Mouse (Mus musculus) lung, postnatal 14 days (tissue): ENCODE data around the gene Hdhd5.

Experiments
- DNase-seq: peaks from one replicate; pipeline ENCODE4 v3.0.0; 2021

The Hdhd5 gene

DNA sequence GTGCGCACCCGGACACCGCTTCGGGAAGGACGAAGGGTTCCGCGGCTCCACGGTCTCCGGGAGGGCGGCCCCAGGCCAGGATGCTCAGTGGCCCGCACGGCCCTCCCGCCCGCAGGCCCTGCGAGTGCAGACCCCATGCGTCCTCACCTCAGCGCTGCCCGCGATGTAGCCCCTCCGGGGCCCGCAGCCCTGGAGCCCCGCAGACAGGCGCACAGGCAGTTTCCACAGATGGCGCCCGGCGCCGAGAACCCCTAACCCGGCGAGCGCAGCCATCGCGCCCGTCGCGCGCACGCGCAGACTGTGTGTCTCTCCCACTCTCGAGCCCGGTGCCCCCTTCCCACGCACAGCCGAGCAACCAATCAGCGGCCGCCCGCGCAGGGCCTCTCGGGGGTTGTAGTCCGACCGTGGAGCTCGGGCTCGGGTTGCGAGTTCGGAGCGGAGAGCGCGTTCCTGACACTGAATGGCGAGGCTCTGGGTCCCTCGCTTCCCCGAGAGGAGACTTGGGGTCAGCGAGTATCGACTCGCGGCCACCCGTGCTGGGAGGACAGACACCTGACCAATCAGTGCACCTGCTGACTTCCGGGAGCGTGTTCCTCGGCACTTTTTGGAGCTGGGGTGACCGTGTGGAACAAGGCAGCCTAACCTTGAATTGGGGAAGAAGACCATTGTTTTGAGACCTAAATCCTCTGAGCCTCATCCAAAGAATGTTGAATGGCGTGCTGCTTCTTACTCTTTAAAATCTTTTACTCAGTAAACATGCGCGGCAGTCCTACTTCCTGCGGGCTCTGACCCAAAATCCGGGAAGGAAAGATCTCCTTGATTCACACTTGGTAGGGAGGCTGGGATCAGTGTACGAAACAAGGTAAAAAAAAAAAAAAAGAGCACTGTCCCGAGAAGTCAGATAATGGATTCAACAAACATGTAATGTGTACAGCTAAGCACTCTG, at the start of gene Hdhd5:
TSS of gene Hdhd5 (minus strand) at position 300 of the 946 bp plus-strand sequence.
- peak; percentile 93 for DNase-seq

GRCm38 (mm10) chr6:120580713-120581015, 49.5 kb upstream of the Hdhd5 start:
- DNase-seq, result no peak

DNA sequence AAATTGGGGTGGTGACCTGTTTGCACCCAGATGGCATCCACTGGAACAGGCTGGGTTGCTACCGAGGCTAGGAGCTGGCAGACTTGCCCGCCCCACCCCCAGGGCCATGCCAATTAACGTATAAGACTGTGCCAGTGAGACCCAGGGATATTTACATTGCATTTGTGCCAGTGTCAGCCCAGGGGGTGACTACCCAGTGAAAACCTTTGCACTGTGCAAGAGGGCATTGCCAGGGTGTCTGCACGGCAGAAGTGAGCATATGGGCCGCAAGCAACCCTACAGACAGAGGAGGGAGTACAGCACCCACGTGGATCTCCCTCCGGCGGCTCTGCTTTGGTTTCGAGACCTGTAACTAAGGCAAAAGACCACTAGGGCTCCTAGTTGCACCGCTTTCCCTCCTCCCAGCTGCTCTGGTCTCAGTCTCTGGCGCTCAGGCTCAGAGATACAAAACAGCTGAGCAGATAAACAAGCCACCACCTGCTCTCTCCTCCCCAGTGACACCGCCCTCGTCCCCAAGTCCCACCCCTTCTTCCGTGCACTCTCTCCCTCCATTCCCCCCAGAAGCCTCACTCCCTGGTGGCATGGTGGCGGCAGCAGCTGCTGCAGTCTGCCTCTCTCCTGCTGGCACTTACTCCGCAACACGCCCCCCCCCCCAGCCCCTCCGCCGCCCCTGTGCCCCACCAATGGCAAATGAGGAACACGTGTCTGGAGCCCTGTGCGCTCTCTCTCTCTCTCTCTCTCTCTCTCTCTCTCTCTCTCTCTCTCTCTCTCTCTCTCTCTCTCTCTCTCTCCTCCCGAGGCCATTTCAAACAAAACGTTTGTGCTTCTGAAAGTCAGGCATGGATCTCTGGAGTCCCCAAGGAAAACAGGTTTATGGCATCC, 49.0 kb upstream of the Hdhd5 start:
- DNase-seq, result peak; percentile 23

DNA sequence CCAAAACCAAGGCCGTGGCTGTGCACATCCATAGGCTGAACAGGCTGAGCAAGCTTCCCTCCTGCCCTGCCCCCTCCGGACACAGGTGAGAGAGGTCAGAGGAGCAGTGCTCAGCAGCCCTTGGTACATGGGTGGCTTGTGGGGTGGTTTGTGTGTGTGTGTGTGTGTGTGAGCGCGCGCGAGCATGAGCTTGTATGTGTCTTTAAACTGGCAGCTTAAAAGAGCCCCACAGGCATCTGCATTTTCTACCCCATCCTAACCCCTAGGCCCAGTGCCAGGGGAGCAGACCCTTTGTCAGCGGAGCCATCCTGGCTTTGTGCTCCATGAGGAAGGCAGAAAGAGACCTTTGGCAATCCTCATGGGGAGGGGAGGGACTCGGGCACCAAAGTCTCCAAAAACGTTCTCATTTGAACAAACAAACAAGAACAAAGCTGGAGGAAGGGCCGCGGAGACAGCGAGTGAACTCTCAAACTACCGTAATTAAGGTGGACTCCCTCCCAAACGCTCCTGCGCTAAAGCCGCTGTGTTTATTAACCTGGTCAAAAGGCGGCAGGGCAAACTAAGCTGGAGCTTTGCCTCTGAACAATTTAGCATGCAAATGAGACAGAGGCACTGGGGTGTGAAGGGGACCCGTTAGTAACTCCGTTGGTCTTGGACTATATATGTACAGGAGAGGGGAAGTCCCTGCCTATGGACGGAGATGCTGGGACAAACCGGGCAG, 48.2 kb upstream of the Hdhd5 start:
- no peak for DNase-seq

DNA sequence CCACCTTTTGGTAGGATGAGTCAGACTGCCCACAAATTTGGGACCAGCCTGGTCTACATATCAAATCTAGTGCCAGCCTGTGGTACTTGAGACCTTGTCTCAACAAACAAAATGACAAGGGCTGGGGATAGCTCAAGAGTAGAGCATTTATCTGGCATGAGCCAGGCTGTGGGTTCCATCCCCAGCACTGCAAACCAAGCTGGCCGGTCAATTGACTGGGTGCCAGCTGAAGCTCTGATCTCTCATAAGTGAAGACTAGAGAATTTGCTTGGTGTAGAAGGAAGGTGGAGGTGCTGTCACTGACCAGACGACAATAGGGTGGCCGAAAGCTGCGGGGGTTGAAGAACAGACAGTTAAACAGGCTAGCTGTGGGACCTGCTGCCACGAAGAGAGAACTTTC, 47.4 kb upstream of the Hdhd5 start:
- no peak for DNase-seq

- DNase-seq, result no peak
Observed at GRCm38 (mm10) chr6:120572372-120572771, 41.3 kb upstream of the Hdhd5 start.

GRCm38 (mm10) chr6:120568257-120568656, 37.1 kb upstream of the Hdhd5 start:
- no peak for DNase-seq

GRCm38 (mm10) chr6:120566911-120567909, 36.1 kb upstream of the Hdhd5 start:
- DNase-seq, result peak; percentile 22

GRCm38 (mm10) chr6:120556641-120557040, 25.5 kb upstream of the Hdhd5 start:
- DNase-seq, result no peak

GRCm38 (mm10) chr6:120555983-120556567, 25.0 kb upstream of the Hdhd5 start:
- no peak for DNase-seq

DNA sequence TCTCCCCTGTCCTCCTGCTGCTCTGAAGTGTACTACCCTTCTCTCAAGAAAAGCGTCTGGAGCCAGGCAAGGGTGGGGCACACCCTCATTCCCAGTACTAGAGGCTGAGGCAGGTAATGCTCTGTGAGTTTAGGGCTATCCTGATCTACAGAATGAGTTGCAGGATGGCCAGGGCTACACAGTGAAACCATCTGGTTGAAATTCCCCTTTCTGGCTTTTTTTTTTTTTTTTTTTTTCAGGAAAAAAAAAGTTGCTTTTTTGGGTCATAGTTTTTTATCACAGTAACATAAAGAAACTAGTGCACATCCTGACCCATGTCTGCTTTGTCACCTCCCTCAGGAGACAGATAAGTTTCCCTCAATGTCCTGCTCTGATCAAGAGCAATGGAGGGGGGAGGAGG, 24.0 kb upstream of the Hdhd5 start:
- no peak for DNase-seq

- DNase-seq, result no peak
Observed at GRCm38 (mm10) chr6:120550173-120550572, 19.1 kb upstream of the Hdhd5 start.

DNA sequence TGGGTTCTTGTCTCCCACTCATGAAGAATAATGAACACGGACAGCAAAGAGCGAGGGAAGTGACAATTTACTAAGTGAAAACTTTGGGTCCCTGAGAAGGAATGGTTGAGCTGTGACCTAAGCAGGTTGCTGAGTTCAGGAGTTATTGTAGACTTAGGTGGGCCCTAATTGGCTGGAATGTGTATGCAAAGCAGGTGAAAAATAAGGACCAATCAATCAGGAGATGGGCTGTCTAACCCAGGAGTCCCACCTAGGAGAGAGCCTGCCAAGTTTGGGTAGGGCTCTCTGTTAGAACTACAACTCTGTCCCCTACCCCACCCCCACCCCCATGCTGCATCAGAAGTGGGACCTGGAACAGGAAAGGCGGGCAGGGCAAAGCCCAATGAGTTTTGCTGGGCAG, 17.5 kb upstream of the Hdhd5 start:
- no peak for DNase-seq

- no peak for DNase-seq
Observed at GRCm38 (mm10) chr6:120546973-120547372, 15.9 kb upstream of the Hdhd5 start.

DNA sequence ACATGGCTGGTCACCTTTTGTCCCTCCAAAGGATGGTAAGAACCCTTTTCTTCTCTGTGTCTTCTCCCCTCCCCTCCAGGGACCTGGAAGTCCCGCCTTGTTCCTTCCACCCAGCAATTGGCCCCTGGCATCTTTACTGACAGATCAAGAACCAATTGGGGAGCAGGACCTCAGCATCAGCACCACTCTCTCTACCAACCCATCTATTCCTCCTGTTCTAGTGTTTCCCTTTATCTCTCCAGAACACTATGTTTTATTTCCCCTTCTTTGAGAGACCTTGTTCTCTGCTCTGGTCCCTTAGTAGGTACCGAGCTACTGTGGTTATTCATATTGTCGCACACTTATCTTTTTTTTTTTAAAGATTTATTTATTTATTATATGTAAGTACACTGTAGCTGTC, 15.2 kb upstream of the Hdhd5 start:
- DNase-seq, result no peak

- no peak for DNase-seq
Observed at GRCm38 (mm10) chr6:120542061-120542460, 10.9 kb upstream of the Hdhd5 start.

GRCm38 (mm10) chr6:120541386-120541785, 10.3 kb upstream of the Hdhd5 start:
- no peak for DNase-seq

DNA sequence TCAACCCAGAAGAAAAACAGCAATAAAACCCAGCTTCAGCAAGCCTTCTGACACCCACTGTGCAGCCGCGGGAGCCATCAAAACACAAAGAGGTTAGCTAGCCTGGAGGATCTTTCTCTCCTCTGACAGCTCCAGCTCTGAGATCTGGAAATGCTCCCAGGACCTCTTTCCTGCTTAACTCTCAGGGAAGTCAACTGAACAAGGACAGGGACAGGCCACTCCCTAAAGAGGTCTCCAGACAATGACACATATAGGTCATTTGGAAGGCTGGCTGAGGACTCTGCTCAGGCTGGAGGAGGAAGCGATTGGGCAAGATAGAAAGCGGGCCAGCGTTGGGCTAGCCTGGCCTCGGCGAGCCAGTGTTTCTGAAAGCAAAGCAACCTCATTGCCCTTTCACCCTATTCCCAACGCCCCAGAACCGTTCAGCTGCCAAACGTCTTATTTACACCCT, 8.7 kb upstream of the Hdhd5 start:
- peak; percentile 20 for DNase-seq

GRCm38 (mm10) chr6:120539132-120539759, 8.1 kb upstream of the Hdhd5 start:
- DNase-seq, result peak; percentile 75

GRCm38 (mm10) chr6:120536337-120536736, 5.2 kb upstream of the Hdhd5 start:
- no peak for DNase-seq

GRCm38 (mm10) chr6:120532594-120532993, 1.5 kb upstream of the Hdhd5 start:
- DNase-seq, result no peak
